ENCODE assay signal across 10 mouse cellular contexts in genomic region chr10:77900903-77901818, GRCm38 (mm10). TPM values are rescaled to one million over a fixed set of nuclear protein-coding genes. Genes with fewer than 3 reads are reported as not detected.
DNase-seq lines count a peak whose midpoint lies in the region; ATAC-seq and TF ChIP-seq lines count a peak whose summit lies in the region.
"Had no signal": no experiment of that assay in that cellular context is flagged by ENCODE, and none has a peak within 500 bp of the region (broad histone marks: within the 10 kb centered on the region; RNA-seq: fewer than 3 reads in every experiment).

No protein-coding gene starts in this region.

- TF ChIP-seq CTCF in small intestine, adult 2 months (IDR thresholded peaks at IDR 0.05; ENCODE audit: extremely low read depth, insufficient read length, insufficient replicate concordance, low read depth, low read length), result no peak

- peaks cover 14% of the 10 kb centered on the region for H3K4me1 ChIP-seq in lung, embryonic 15.5 days
- peaks cover 9% of the 10 kb centered on the region for H3K4me1 ChIP-seq in limb, embryonic 12.5 days (replicated peaks)
- peaks cover 15% of the 10 kb centered on the region for H3K4me1 ChIP-seq in small intestine, adult 2 months (ENCODE audit: control insufficient read depth, insufficient read depth, insufficient read length, low read length)

- peak overlapping the region; percentile 68 for H3K4me3 ChIP-seq in lung, embryonic 15.5 days
- H3K4me3 ChIP-seq in limb, embryonic 12.5 days (replicated peaks), result peak overlapping the region; percentile 62; the same call in 1 of the 2 replicates
- peak overlapping the region; percentile 7; the same call in 1 of the 2 replicates for H3K4me3 ChIP-seq in small intestine, adult 2 months (ENCODE audit: low read depth, low read length)

- peak overlapping the region; percentile 87 for H3K4me2 ChIP-seq in lung, embryonic 15.5 days
- H3K4me2 ChIP-seq in limb, embryonic 12.5 days, result peak overlapping the region; percentile 86

- H3K27me3 ChIP-seq in lung, embryonic 15.5 days, result peaks cover 9% of the 10 kb centered on the region
- peaks cover 37% of the 10 kb centered on the region for H3K27me3 ChIP-seq in limb, embryonic 12.5 days
- peaks cover 14% of the 10 kb centered on the region for H3K27me3 ChIP-seq in small intestine, adult 2 months (ENCODE audit: control insufficient read depth, insufficient read depth, low read length)

- ATAC-seq in lung, embryonic 15.5 days (ENCODE audit: borderline replicate concordance, extremely low read depth, low FRiP score, low TSS enrichment), result no peak
- no peak for ATAC-seq in limb, embryonic 12.5 days (ENCODE audit: insufficient number of reproducible peaks, insufficient read depth, low FRiP score, low TSS enrichment, low read depth)
- no peak for ATAC-seq in megakaryocyte progenitor cell, adult 5-6 weeks (replicated peaks; ENCODE audit: poor library complexity)

- H3K36me3 ChIP-seq in lung, embryonic 15.5 days, result no peaks in the 10 kb centered on the region
- H3K36me3 ChIP-seq in limb, embryonic 12.5 days, result no peaks in the 10 kb centered on the region
- no peaks in the 10 kb centered on the region for H3K36me3 ChIP-seq in small intestine, adult 2 months (ENCODE audit: control insufficient read depth, insufficient read depth, low read length)

- DNase-seq in cerebellum, postnatal 14 days, result peak; percentile 24 to 29
- no peak for DNase-seq in cerebellum, postnatal 25 days
- no peak for DNase-seq in lung, postnatal 14 days
- no peak for DNase-seq in lung, postnatal 25 days (ENCODE audit: low spot score)

- WGBS in lung, embryonic 15.5 days, result 82% methylated on average over 27 of the region's 27 CpGs
- 86% methylated on average over 27 of the region's 27 CpGs for WGBS in limb, embryonic 12.5 days
- 82% methylated on average over 27 of the region's 27 CpGs for WGBS in small intestine, adult 2 months

- no peak for TF ChIP-seq POLR2A in small intestine, adult 2 months (IDR thresholded peaks at IDR 0.05; ENCODE audit: low read depth, low read length)

- H3K27ac ChIP-seq in lung, embryonic 15.5 days, result no peak overlapping the region
- H3K27ac ChIP-seq in limb, embryonic 12.5 days, result no peak overlapping the region
- no peak overlapping the region for H3K27ac ChIP-seq in small intestine, adult 2 months (ENCODE audit: insufficient read depth, low read depth, low read length)

- no peaks in the 10 kb centered on the region for H3K9me3 ChIP-seq in lung, embryonic 15.5 days
- no peaks in the 10 kb centered on the region for H3K9me3 ChIP-seq in limb, embryonic 12.5 days

- H3K9ac ChIP-seq in lung, embryonic 15.5 days, result peak overlapping the region; percentile 53
- H3K9ac ChIP-seq in limb, embryonic 12.5 days (replicated peaks), result no peak overlapping the region

RNA-seq across cellular contexts. Expression of gene Lrrc3, which starts 1.2 kb away (rescaled TPM):
- 4.5 TPM in 2 replicates for polyA plus RNA-seq in lung, embryonic 15.5 days (2015; fragmentation: Nextera tagmentation; extraction: Ambion mirVana)
- polyA plus RNA-seq in limb, embryonic 12.5 days (2016; fragmentation: Nextera tagmentation; extraction: Ambion mirVana), result 3.1 and 3.4 TPM in 2 replicates
- 4.0 and 5.3 TPM in 2 replicates for polyA plus RNA-seq in small intestine, adult 2 months (2012; rRNA removed)
- total RNA-seq in megakaryocyte progenitor cell, adult 5-6 weeks (2015), result 0.12 TPM in 1 of 2 replicates, not detected in the other
- not detected in 2 replicates for total RNA-seq in megakaryocyte progenitor cell, adult 5-6 weeks (2017)

RNA-seq across cellular contexts. Expression of gene Gm3285, which starts 39.4 kb away (rescaled TPM):
- polyA plus RNA-seq in lung, embryonic 15.5 days (2015; fragmentation: Nextera tagmentation; extraction: Ambion mirVana), result not detected in 2 replicates
- not detected in 2 replicates for polyA plus RNA-seq in limb, embryonic 12.5 days (2016; fragmentation: Nextera tagmentation; extraction: Ambion mirVana)
- not detected in 2 replicates for polyA plus RNA-seq in small intestine, adult 2 months (2012; rRNA removed)
- not detected in 2 replicates for total RNA-seq in megakaryocyte progenitor cell, adult 5-6 weeks (2015)
- not detected in 2 replicates for total RNA-seq in megakaryocyte progenitor cell, adult 5-6 weeks (2017)
- total RNA-seq: adrenal gland, adult 18-20 months; layer of hippocampus, adult 18-20 months had no signal

RNA-seq across cellular contexts. Expression of gene Gm10318, which starts 48.5 kb away (rescaled TPM):
- polyA plus RNA-seq in lung, embryonic 15.5 days (2015; fragmentation: Nextera tagmentation; extraction: Ambion mirVana), result not detected in 2 replicates
- not detected in 2 replicates for polyA plus RNA-seq in limb, embryonic 12.5 days (2016; fragmentation: Nextera tagmentation; extraction: Ambion mirVana)
- not detected in 2 replicates for polyA plus RNA-seq in small intestine, adult 2 months (2012; rRNA removed)
- not detected in 2 replicates for total RNA-seq in megakaryocyte progenitor cell, adult 5-6 weeks (2015)
- not detected in 2 replicates for total RNA-seq in megakaryocyte progenitor cell, adult 5-6 weeks (2017)
- total RNA-seq: adrenal gland, adult 18-20 months; layer of hippocampus, adult 18-20 months had no signal

RNA-seq across cellular contexts. Expression of gene Gm36176, which starts 54.6 kb away (rescaled TPM):
- not detected in 2 replicates for polyA plus RNA-seq in lung, embryonic 15.5 days (2015; fragmentation: Nextera tagmentation; extraction: Ambion mirVana)
- not detected in 2 replicates for polyA plus RNA-seq in limb, embryonic 12.5 days (2016; fragmentation: Nextera tagmentation; extraction: Ambion mirVana)
- polyA plus RNA-seq in small intestine, adult 2 months (2012; rRNA removed), result not detected in 2 replicates
- total RNA-seq in megakaryocyte progenitor cell, adult 5-6 weeks (2015), result not detected in 2 replicates
- not detected in 2 replicates for total RNA-seq in megakaryocyte progenitor cell, adult 5-6 weeks (2017)
- total RNA-seq: adrenal gland, adult 18-20 months; layer of hippocampus, adult 18-20 months had no signal

Comparison
In these comparisons a context has a peak if more than half of its experiments do, and no peak if none do; other contexts are left out.
1. DNase-seq: peak in cerebellum, postnatal 14 days (2 of 2); none in cerebellum, postnatal 25 days (0 of 2), lung, postnatal 14 days (single experiment) and lung, postnatal 25 days (single experiment).
2. H3K4me3 ChIP-seq: peak in every context shown above with its lines; median percentile 68 in lung, embryonic 15.5 days; 62 in limb, embryonic 12.5 days; 7 in small intestine, adult 2 months.